Mouse (Mus musculus): ENCODE data around the gene Boll.

The Boll gene

DNA sequence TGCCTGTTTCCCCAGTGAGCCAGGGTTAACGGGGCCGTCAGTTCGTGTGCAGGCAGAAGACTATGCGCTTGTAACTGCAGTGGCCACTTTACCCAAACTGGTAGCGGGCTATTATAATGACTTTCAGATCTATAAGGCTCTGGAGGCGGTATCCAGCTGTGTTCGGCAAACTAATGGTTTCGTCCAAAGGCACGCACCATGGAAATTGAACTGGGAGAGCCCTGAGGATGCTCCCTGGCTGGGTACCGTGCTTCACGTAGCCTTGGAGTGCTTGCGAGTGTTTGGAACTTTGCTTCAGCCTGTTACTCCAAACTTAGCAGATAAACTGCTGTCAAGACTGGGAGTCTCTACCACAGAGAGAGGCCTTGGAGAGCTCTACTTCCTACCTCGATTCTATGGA lies 124.8 kb downstream of the Boll start:
- DNase-seq (ENCODE audit: low read depth, low spot score), result no peak

DNA sequence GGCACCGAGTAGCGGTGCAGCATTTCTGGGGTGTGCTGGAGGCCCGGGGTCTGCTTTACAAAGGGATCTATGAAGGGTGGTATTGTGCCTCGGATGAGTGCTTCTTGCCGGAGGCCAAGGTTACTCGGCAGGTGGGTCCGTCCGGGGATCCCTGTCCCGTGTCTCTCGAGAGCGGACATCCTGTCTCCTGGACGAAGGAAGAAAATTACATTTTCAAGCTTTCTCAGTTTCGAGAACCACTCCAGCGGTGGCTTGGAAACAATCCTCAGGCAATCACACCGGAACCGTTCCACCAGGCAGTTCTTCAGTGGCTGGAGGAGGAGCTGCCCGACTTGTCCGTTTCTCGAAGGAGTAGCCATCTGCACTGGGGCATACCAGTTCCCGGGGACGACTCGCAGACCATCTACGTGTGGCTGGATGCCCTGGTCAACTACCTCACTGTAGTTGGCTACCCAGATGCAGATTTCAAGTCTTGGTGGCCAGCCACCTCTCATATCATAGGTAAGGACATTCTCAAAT lies 125.6 kb downstream of the Boll start:
- DNase-seq (ENCODE audit: low read depth, low spot score), result no peak

DNA sequence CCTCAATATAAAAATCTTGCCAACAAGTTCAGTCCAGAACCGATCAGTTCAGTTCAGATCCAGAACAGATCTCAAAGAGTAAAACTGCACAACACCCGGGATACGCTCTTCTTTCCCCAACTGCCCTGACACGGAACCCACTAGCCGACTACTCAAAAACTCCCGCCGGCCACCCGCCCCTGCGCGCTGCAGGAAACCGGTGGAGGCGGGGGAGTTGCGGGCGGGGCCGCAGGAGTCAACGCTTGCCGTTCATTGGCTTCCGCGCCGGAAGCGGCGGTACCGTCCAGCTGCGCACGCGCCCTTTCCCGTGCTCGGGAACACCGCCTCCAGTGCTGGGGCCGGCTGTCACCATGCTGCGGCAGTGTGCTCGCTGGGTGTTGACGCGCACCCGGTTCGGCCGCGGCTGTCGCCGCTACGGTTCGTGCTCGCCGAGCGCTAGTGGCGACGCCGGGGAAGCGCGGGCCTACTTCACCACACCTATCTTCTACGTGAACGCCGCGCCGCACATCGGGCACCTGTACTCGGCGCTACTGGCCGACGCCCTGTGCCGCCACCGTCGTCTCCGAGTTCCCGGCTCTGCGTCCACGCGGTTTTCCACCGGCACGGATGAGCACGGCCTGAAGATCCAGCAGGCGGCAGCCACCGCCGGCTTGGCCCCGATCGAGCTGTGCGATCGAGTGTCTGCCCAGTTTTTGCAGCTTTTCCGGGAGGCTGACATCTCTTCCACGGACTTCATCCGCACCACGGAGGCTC lies 126.2 kb downstream of the Boll start, which contains the start of gene Mars2:
Mars2 (plus strand) TSS at position 288 of the 753 bp plus-strand sequence.
- DNase-seq (ENCODE audit: low read depth, low spot score), result peak; percentile 90

DNA sequence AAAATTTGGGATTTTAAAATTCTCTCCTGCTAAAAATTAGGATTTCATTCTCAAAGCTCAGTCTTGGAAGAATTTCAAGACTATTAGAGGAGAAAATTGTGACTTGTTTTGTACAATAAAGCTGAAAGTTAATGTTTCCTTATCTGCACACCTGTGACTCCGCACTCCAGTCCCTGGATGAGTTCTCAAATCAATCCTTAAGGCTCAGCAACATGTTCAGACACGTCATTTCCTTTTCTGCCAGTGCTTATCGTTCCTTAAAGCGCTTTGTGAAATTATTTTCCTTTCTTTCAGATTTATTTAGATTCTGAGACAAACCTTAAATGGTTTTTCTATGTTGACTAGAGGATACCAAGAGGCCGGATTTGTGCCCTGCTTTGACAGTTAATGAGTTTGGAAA lies 126.8 kb downstream of the Boll start:
- no peak for DNase-seq (ENCODE audit: low read depth, low spot score)

DNA sequence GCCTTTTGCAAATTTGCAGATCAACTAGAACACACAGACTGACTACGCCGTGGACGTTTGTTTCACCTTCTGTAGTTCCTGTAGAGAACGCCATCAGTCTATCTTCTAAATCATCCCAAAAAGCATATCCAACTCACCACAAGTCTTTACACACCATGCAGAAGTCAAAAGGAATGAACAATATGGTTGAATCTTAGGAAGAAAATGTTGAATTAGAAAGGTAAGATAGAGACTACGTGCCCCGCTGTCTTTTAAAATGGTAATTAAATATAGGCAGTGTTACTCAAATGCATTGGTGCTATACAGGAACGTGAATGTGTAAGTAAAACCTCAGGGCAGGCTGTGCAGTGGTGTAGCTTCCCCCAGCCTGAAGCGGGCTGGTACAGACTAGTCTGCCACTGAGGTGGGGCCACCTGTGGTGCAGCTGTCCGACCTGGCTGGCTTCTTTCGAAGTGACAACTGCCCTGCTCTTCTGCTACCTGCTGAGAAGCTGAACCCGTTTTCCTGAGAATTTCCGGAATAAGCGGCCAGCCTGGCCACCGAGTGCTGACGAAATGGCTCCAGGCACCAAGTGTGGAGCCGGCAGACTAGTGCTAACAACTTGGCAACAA lies 128.3 kb downstream of the Boll start:
- DNase-seq (ENCODE audit: low read depth, low spot score), result no peak

DNA sequence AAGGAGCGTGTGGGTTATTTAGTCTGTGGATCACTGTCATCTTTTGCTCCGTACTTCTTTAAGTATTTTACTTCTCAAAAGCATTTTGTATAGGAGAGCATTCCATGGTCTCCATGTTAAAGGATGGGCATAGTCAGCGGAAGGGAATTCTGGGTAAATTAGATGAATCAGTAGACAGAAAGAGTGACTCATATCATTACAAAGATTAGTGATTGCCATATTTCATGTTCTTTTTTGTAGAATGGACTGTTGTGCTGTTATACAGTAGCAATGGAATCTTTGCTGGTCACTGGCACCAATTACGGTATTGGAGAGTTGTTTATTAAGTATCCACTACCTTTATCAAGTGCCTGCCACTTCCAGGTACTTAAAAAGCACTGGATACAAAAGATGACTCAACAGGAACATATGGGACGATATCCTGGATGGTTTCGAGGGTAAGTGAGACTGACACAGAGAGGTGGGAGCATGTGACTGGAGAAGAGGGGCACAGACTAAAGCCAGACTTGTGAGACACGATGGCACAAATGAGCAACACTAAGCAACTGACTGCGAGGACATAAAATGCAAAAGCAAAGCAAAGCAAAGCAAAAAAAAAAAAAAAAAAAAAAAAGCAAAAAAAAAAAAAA lies 134.9 kb downstream of the Boll start:
- DNase-seq (ENCODE audit: low read depth, low spot score), result no peak

DNA sequence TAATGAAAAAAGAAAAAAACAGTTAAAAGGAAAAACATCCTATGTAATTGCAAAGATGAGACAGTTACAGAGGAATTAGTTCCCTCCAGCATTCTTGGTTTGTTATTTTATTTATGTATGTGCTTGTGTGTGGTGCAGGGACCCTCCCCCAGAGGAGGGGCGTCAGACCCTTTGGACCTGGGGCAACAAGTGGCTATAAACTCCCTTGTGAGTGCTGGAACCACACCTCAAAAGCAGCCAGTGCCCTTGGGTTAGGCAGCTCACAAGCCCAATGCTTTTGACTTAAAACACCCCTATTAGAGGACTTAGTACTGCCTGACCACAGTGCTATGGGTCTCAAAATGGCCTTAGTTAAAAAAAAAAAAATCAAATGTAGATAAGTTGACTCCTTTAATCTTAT lies 135.9 kb downstream of the Boll start:
- DNase-seq (ENCODE audit: low read depth, low spot score), result no peak

DNA sequence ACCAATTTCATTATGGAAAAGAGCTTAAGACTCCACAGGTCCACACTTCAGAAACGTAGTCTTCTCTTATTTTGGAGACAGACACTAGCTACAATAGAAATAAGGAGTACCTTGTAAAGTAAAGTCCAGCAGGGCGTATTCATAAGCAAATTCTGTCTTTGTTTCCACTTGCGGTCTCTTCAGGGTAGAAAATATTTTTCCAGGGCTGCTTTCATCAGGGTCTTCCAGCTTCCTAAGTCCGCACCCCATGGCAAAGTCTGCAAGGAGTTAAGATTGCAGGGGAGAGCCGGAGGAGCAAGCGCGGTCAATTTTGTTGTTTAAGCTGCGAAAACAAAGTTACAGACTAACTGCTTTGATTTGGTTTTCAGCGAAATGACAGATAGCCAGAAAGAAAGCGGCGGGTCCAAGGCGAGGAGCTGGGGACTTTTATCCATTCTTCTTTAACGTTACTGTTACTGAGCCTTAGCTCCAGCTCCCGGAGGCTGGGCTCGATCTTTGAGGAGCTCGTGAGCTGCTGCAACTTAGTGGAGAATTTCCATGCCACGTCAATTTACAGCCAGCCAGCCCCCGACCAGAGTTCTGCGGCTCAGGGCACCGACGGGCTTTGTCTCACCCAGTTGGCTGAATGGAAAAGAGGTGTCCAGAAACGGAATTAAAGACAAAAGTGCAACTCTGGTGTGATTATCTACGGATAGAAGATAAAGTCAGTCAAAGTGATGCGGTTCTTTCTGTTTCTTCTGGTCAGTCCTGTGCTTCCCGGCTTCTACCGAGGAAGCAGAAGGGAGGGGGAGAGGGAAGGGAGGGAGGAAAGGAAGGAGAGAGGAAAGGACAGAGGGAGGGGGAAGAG lies 137.0 kb downstream of the Boll start, which contains the start of gene Rftn2:
Rftn2 (minus strand) TSS at position 772 of the 847 bp plus-strand sequence.
- DNase-seq (ENCODE audit: low read depth, low spot score), result no peak

DNA sequence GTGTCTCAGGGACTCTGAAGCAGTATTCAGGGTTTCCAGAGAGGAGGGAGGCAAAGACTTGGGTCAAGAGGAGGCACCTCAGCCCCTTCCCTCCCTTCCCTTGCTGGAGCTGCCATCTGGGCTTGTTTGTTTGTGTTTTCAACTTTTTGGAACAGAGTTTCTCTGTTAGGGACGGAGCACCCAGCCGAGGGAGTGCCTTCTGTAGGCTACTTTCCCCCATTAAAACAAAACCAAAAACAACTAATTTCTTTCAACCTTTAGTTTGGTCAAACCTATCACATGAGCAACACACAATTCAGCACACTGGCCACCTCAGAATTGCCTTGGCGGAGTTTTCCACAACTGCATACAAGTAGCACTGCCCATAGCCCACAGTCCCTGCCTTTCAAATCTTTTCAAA lies 137.9 kb downstream of the Boll start:
- no peak for DNase-seq (ENCODE audit: low read depth, low spot score)

DNA sequence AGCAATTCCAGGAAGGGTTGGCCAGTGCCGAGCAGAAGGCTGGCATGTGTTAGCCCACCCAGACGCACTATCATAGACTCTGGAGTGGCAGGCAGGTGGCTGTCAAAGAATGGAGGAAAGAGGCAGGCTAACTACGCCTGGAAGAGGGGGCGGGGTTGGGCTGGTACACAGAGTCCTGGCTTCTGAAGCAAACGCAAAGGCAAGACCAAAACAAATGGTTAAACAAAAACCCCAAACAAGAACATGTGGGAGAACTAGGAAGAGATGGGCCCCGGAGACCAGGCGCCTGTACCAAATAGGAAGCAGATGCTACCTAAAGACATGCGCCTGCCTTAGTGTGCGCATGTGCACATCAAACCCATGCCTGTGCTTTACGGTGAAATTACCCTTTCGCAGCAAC lies 139.2 kb downstream of the Boll start:
- no peak for DNase-seq (ENCODE audit: low read depth, low spot score)

DNA sequence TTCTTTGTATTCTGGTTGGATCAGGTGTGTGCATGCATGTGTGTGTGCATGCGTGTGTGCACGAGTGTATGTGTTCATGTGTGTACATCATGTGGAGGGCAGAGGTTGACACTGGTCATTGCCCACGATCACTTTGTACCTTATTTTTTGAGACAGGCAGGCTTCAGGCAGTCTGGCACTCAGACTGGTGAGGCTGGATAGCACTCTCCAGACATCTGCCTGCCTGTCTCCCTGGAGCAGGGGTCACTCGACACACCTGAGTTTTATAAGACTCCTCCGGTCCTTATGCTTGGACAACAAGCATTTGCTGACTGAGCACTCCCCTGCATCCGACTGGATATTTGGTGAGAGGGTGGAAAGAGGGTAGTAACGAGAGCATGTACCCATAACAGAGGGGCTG lies 140.2 kb downstream of the Boll start:
- DNase-seq (ENCODE audit: low read depth, low spot score), result no peak

DNA sequence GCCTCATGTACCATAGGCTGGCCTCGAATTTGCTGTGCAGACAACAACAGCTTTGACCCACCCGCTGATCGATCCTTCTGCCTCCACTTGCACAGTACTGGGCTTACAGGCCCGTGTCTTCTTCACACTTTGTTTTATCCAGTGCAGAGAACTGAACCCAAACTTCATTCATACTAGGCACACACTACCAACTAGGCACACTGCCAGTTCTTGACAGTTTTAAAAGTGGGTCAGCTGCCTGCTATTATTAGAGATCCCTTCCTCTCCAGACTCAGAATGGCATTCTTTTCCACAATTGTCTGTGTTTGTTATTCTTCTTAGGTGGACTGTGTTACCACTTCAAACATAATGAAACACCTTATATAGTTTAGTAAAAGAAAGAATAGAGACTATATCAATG lies 141.9 kb downstream of the Boll start:
- no peak for DNase-seq (ENCODE audit: low read depth, low spot score)

DNA sequence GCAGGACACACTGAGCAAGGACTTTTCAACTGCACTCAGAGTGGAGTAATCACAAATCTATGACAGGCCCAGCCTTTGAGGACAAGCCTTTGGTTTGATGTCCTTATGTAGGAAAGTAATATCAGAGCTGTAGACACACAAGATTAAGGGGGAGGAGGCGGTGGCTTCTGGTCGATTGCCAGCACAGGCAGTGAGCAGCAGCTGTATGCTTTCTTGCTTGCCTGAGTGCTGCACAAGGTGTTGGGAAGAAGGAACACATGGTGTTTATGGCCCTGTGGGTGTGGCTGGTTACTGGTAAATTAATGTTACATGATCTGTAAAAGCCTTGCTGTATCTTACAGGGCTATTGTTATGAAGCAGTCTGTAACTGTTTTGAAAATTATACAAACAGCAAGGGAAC lies 146.1 kb downstream of the Boll start:
- DNase-seq (ENCODE audit: low read depth, low spot score), result no peak

DNA sequence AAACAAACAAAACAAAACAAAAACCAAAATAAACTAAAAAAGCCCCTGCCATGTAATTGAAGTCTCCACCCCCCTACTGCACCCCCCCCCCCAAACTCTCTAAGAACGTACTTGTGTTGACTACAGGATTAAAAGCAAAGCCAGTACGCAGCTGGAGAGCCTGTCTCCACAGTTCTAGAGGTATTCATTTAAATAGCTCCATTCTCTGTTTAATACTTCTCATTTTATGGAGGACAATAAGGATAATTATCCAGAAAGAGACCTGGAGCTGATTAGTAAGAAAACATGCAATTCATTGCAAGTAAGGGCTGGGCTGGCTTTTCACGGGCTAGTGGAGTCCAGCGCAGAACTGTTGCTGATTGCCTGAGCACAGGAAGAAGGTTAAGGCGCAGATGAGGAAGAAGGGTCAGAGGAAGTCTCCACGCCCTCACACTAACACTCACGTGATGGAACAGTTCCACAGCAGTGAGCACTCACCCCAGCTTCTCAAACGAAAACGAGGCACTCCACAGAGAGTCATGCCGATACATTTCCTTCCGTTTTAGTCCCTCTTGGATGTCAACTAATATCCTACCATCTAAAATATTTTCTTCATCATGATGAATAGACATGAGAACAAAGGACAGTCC lies 148.0 kb downstream of the Boll start:
- no peak for DNase-seq (ENCODE audit: low read depth, low spot score)

DNA sequence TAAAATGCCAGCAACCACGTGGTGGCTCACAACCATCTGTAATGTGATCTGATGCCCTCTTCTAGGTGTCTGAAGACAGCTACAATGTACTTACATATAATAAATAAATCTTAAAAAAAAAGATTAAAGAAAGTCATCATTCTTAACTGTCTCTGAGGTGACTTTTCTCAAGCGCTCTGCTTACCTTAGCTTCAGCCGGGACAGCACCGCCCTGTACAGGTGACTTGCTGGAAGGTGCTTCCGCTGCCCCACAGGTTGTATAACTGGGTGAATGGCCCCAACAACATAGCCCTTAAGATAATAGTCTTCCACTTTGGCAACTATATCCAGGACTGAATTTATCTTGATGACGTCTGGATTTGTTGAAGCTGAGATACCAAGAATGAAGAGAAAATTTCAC lies 149.3 kb downstream of the Boll start:
- DNase-seq (ENCODE audit: low read depth, low spot score), result no peak

DNA sequence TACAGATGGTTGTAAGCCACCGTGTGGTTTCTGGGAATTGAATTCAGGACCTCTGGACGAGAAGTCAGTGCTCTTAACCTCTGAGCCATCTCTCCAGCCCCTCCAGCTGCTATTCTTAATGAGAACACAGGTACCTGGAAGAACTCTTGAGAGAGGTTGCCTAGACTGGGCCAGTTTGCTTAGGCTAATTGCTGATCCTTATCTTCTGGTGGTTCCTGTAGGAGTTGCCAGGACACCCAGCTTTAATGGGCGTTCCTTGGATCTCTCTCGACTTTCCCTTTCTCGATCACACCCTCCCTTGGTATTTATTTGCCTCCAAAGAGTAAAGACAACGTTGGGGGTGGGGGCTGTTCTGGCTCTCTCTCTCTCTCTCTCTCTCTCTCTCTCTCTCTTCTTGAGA lies 149.8 kb downstream of the Boll start:
- DNase-seq (ENCODE audit: low read depth, low spot score), result no peak

DNA sequence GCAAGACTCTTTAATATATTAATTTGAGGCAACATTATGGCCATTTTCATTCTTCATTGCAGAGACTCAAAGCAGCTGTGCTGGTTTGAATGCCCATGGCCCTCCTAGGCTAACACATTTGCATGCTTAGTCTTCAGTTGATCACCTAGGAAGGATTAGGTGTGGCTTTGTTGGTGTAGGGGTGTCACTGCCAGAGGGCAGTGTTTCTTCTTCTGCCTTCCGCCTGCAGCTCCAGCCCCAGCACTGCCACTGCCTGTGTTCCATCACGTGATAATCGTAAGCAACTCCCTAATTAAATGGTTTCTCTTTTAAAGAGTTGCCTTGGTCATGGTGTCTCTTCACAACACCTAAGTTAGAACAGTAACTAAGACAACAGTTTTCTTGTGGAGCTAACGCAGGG lies 150.5 kb downstream of the Boll start:
- no peak for DNase-seq (ENCODE audit: low read depth, low spot score)

DNA sequence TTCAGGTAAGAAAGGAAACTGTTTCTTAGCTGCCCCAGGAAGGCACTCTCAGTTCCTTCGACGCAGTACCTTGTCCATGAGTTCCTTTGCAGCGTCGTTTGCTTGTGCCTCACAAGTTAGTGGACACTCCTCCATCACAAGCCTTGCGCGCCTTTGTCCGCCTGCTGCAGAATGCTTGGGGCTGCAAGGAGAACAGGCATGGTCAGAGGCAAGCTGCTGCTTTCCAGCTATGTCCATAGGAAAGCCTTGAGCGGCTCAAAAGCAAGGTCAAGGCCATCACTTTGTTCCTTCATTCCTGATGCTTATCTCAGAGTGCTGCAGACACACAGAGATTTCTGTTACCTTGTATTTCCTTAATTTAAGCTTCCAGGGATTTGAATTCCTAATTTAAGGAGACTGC lies 152.2 kb downstream of the Boll start:
- no peak for DNase-seq (ENCODE audit: low read depth, low spot score)

DNA sequence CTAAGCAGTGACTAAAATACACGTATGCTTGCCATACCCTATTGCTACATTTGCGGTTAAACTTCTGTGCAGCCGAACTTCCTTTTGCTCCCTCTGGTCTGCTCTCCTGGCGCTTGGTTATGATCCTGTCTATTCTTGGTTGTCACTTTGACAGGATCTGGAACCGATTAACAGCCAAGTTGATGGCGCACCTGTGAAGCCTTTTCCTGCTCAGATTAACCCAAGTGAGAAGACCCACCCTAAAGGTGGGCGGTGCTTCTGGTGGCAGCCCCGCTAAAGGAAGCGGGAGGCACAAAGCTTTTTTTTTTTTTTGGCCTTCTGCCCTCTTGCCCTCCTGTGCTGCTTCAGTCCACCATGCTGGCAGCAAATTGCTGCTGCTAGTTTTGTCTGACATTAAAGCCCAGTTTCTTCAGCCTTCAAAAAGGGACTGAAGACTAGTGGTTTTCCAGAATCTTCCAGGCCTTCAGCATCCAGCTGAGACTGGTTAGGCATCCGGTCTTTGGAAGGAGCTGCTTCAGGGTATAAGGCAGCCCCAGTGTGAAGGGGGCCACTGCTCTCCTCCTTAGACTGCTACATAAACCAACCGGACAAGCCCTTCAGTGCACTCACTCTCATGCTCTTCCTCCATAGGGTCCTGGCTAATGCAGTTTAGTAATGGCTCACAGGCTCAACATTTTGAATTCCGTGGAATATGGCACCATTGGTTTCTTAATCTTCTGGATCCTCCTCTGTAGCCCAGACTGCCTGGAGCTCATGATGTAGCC lies 152.9 kb downstream of the Boll start:
- no peak for DNase-seq (ENCODE audit: low read depth, low spot score)

DNA sequence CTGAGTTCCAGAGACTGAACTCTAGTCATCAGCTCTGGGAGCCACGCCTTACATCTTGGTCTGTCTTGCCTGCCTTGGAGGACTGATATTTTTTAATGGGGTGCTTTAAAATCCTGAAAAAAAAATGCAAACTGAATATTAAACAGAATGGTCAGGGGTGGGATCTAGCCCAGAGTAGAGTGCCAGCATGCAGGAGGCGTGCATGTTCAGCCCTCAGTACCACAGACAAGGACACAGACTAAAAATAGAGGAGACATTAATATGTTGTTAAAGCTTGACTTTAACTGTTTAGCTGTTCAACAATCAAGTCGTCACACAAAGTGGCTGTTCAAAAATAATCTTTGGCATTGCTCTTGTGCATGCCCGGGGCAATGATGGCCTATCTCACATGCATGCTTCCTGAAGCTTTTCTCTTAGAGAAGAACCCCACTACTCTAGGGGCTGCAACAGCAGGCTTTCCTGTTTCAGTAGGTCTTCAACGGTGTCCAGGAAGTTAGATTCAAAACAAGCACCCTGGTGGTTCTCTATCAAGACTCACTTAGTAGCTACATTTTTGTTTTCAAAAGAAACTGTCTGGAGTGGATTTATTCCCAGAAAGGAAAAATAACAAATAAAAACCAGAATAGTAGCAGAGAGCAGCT lies 154.6 kb downstream of the Boll start:
- no peak for DNase-seq (ENCODE audit: low read depth, low spot score)

All from retina, postnatal 7 days (tissue).